Mouse (Mus musculus) ES-Bruce4 (cell line): Measurements from ENCODE around the gene Ksr2. TPM values are rescaled to one million over a fixed set of nuclear protein-coding genes. Genes with fewer than 3 reads are reported as not detected.

Experiments
- H3K27ac ChIP-seq: 2 replicates; pipeline ENCODE4 v1.5.1; 2012; ENCODE audit warnings: low read length, inconsistent platforms; ENCODE audit not compliant: insufficient read depth
- H3K27me3 ChIP-seq: 2 replicates; pipeline ENCODE4 v1.6.1; 2012; ENCODE audit warnings: mild to moderate bottlenecking, low read length, inconsistent platforms; ENCODE audit not compliant: control insufficient read depth, poor library complexity, insufficient read depth, severe bottlenecking
- H3K36me3 ChIP-seq: 2 replicates; pipeline ENCODE4 v1.6.1; 2012; ENCODE audit warnings: inconsistent platforms, mild to moderate bottlenecking, low read length, moderate library complexity; ENCODE audit not compliant: control insufficient read depth, poor library complexity, insufficient read depth, severe bottlenecking
- H3K4me1 ChIP-seq: one replicate; pipeline ENCODE4 v1.8.1; 2011; ENCODE audit warnings: low read length; ENCODE audit not compliant: control insufficient read depth, insufficient read depth
- H3K4me3 ChIP-seq: 2 replicates; pipeline ENCODE4 v1.5.1; 2011; ENCODE audit warnings: low read depth, mild to moderate bottlenecking, low read length
- H3K9ac ChIP-seq: 2 replicates; pipeline ENCODE4 v1.6.1; 2012; ENCODE audit warnings: low read depth, mild to moderate bottlenecking, inconsistent platforms; ENCODE audit not compliant: poor library complexity, severe bottlenecking
- H3K9me3 ChIP-seq: replicated peaks from 2 replicates; pipeline ENCODE4 v1.6.1; 2012; ENCODE audit warnings: mild to moderate bottlenecking, low read length, inconsistent platforms; ENCODE audit not compliant: control insufficient read depth, poor library complexity, insufficient read depth, severe bottlenecking
- CTCF ChIP-seq: IDR thresholded peaks from one replicate; pipeline ENCODE4 v1.8.1; 2011; ENCODE audit warnings: low read depth, low read length
- EP300 ChIP-seq: IDR thresholded peaks from 2 replicates; pipeline ENCODE4 v1.6.1; 2011; ENCODE audit warnings: low read depth, low read length; ENCODE audit not compliant: insufficient read depth
- POLR2A ChIP-seq: IDR thresholded peaks from one replicate; pipeline ENCODE4 v1.8.1; 2011; ENCODE audit warnings: low read length; ENCODE audit not compliant: insufficient read depth
- polyA plus RNA-seq: library from polyadenylated mRNA; stranded (reverse); fragments of >200 nt; gene quantifications from 2 replicates; pipeline ENCODE4 v1.2.4, GENCODE M21; 2011; ENCODE audit warnings: low read depth; ENCODE audit not compliant: missing spikeins, insufficient read depth, insufficient read length

Ksr2 gene
- polyA plus RNA-seq, 1 experiment = 1.3 TPM

DNA sequence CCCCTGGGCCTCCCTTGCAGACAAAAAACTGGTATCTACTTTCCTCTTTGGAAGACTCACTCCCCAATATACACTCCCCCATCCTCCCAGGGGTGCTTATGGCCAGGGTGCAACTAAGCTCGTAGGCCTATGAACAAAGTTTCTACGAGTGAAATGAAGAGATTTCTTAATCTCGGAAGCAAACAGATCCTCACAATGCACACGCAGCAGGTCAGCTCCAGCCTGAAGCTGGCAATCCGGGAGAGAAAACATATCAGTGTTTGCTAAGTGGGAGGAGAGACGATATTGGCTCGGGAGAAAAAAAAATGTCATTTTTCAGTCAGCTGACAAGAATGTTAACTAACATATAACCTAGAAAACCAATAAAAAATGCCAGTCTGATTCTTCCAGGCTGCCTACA, 313.3 kb downstream of the Ksr2 start:
- Histone ChIP-seq H3K9ac (no peak overlapping the region), H3K27me3 (no peaks in the 10 kb centered on the region), H3K4me3 (no peak overlapping the region), H3K9me3 (no peaks in the 10 kb centered on the region), H3K27ac (no peak overlapping the region), H3K4me1 (no peaks in the 10 kb centered on the region), H3K36me3 (no peaks in the 10 kb centered on the region)
- TF ChIP-seq EP300 (no peak), CTCF (no peak), POLR2A (no peak)

DNA sequence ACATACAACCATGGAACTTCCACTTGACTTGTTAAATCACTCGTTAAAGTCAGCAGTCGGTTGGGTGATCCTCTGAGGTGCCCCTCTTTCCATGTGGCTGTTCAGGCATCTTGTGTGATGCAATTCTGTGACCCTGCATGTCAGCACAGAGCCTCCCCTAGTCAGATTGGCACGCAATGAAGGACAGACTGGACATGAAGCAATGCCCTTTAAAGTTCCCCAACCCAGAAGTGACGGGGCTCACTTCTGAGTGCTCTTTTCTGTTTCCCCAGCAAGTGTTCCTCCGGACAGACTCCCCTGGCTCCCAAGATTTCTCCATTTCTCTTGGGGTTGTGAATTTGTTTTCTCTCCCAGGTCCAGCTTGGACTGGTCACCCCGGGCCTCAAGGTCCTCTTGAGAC, 317.5 kb downstream of the Ksr2 start:
- Histone ChIP-seq H3K9ac (no peak overlapping the region), H3K27ac (no peak overlapping the region)

DNA sequence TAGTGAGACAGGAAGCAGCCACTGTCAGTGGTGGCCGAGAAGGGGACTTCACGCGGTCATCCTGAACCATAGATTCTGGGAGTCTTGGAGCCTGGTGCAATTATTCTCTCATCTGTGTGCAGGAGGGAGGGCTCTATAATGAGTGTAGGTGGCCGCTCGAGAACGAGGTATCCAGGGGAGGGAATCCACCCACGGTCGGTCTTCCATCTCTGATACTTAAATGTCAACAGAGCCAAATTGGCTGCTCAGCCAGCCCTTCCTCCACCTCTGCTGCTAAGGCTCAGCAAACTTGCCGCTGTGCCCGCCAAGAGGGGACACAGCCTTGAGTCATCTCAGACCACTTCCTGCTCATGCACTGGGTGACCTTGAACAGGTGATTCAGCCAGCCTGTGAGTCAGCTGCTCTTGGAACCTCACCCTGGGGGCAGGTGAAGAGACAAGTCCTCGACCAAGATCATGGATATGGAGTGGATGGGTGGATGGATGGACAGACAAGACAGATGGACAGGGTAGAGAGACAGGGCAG, 330.9 kb downstream of the Ksr2 start:
- TF ChIP-seq EP300 (no peak), POLR2A (no peak), CTCF (no peak)
- Histone ChIP-seq H3K36me3 (no peaks in the 10 kb centered on the region), H3K4me3 (no peak overlapping the region), H3K9ac (no peak overlapping the region), H3K9me3 (no peaks in the 10 kb centered on the region), H3K27me3 (no peaks in the 10 kb centered on the region), H3K27ac (no peak overlapping the region), H3K4me1 (no peaks in the 10 kb centered on the region)

More for the DNA sequence above, 317.5 kb downstream of the Ksr2 start:
- no peak overlapping the region for H3K4me3 ChIP-seq
- H3K4me1 ChIP-seq = no peaks in the 10 kb centered on the region
- H3K9me3 ChIP-seq = no peaks in the 10 kb centered on the region
- H3K36me3 ChIP-seq = no peaks in the 10 kb centered on the region
- TF ChIP-seq CTCF = no peak
- TF ChIP-seq EP300 = no peak
- TF ChIP-seq POLR2A = no peak
- H3K27me3 ChIP-seq = no peaks in the 10 kb centered on the region

DNA sequence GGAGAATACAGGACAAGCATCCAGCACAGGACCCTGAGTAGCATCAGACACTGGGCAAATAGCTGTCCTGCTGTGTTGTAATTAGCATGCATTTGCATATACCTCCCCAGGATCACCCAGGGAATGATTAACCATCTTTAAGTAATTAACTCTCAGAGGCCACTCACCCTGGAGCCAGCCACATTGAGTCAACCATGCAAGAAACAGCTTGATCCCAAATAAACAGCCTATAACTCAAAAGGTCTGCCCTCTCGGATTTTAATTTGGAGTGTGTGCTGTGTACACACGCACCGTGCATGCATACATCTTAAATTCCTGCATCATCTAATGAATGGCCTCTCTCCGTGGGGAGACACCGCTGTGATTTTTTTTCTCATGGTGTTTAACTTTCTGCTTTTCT, 335.6 kb downstream of the Ksr2 start:
- Histone ChIP-seq H3K4me3 (no peak overlapping the region), H3K27ac (no peak overlapping the region), H3K36me3 (no peaks in the 10 kb centered on the region), H3K27me3 (no peaks in the 10 kb centered on the region), H3K9me3 (no peaks in the 10 kb centered on the region), H3K9ac (no peak overlapping the region), H3K4me1 (no peaks in the 10 kb centered on the region)
- TF ChIP-seq CTCF (no peak), EP300 (no peak), POLR2A (no peak)

DNA sequence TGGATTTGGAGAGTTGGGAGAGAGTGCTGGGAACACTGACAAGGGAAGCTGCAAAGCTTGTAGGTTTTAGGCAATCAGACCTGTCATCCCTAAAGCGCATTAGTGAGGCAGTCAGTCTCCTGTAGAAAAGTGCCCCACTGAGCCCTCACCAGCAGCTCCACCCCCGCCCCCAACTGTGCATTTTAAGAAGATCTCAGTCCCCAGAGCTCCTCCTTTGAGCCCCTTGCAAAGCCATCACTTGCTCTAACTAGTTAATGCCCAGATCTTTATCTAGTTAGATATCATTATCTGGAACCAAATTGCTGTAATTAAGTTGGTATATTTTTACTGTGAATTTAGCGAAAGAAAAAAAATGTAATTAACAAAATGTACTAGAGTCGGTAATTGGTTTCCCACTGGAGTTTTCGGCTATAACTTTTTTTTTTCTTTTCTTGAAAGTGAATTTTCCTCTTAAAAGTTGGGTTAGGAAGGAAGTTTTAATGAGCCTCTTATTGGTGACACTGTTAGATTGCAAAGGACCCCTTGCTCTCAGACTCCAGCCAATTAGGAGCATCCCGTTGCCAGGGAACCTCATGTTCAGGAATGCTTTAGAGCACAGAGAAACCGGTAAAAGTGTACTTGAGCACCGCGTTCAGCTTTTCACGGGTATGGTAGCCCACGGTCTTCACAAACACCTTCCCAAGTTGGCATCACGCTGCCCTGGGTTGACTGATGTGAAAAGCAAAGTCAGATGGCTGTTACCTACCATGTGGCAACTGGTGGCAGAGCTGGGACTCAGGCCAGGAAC, 344.1 kb downstream of the Ksr2 start:
- Histone ChIP-seq H3K27ac (no peak overlapping the region), H3K36me3 (no peaks in the 10 kb centered on the region), H3K4me1 (no peaks in the 10 kb centered on the region), H3K9ac (no peak overlapping the region), H3K4me3 (no peak overlapping the region), H3K27me3 (no peaks in the 10 kb centered on the region), H3K9me3 (no peaks in the 10 kb centered on the region)
- TF ChIP-seq EP300 (no peak), POLR2A (no peak), CTCF (no peak)

DNA sequence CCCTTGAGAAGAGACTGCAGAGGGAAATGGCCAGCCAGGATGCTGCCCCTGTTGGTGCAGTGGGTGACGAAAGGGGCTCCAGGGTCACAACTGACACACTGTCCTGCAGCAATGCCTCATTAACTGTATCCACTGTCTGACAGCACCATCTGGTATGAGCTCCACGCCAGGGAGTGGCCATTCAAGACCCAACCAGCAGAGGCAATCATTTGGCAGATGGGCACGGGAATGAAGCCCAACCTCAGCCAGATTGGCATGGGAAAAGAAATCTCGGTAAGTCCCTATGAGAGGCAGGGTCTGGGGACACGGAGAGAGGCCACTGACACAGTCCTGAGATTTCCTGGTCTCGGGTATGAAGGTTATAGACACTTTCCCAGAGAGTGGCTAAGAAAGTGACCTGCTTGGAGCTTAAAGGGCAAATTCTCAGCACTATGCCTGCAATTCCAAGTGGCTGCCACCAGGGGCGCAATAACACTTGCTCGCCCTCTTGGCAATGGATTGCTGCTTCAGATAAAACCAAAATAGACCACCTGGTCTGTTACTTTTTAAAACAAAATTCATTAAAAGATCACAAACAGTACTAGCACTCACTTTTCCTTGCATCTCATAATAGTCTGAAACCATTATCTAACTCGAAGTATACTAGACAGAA, 347.5 kb downstream of the Ksr2 start:
- no peaks in the 10 kb centered on the region for H3K27me3 ChIP-seq
- H3K36me3 ChIP-seq = no peaks in the 10 kb centered on the region
- no peak overlapping the region for H3K27ac ChIP-seq
- TF ChIP-seq EP300 (no peak), CTCF (peak; percentile 80), POLR2A (no peak)
- no peak overlapping the region for H3K4me3 ChIP-seq
- no peaks in the 10 kb centered on the region for H3K4me1 ChIP-seq
- H3K9me3 ChIP-seq = no peaks in the 10 kb centered on the region
- no peak overlapping the region for H3K9ac ChIP-seq
